Mouse (Mus musculus) embryonic facial prominence, embryonic 14.5 days (tissue): Measurements from ENCODE around the gene Hoxa5. TPM values are rescaled to one million over a fixed set of nuclear protein-coding genes. Genes with fewer than 3 reads are reported as not detected.

ENCODE experiments used
- ATAC-seq: fragments of 200-750 bp; cut with Nextera tagmentation; 2 replicates; pipeline ENCODE4 v1.8.0; 2017; ENCODE audit warnings: low read depth, moderate number of reproducible peaks, moderate TSS enrichment
- DNase-seq: peaks from one replicate; pipeline ENCODE4 v3.0.0-alpha.2; 2015; ENCODE audit warnings: low spot score
- H3K27ac ChIP-seq: fragments of 300-500 bp; sonication (generic); replicated peaks from 2 replicates; pipeline ENCODE4 v1.5.1; 2014; ENCODE audit warnings: low read depth, mild to moderate bottlenecking, low read length, moderate library complexity
- H3K27me3 ChIP-seq: fragments of 300-500 bp; sonication (generic); replicated peaks from 2 replicates; pipeline ENCODE4 v1.6.1; 2014; ENCODE audit warnings: low read length; ENCODE audit not compliant: control insufficient read depth, insufficient read depth
- H3K36me3 ChIP-seq: fragments of 300-500 bp; sonication (generic); 2 replicates; pipeline ENCODE4 v1.6.1; 2014; ENCODE audit warnings: low read length, mixed read lengths; ENCODE audit not compliant: control insufficient read depth, insufficient read depth
- H3K4me1 ChIP-seq: fragments of 300-500 bp; sonication (generic); 2 replicates; pipeline ENCODE4 v1.6.1; 2014; ENCODE audit warnings: antibody characterized with exemption, low read length; ENCODE audit not compliant: control insufficient read depth, insufficient read depth
- H3K4me2 ChIP-seq: fragments of 300-500 bp; sonication (generic); 2 replicates; pipeline ENCODE4 v1.6.1; 2014; ENCODE audit warnings: low read depth, mild to moderate bottlenecking, low read length, moderate library complexity, mixed read lengths
- H3K4me3 ChIP-seq: fragments of 300-500 bp; sonication (generic); 2 replicates; pipeline ENCODE4 v1.5.1; 2014; ENCODE audit warnings: low read depth, mild to moderate bottlenecking, low read length
- H3K9ac ChIP-seq: fragments of 300-500 bp; sonication (generic); 2 replicates; pipeline ENCODE4 v1.6.1; 2014; ENCODE audit warnings: low read depth, mild to moderate bottlenecking, low read length, moderate library complexity, mixed read lengths
- H3K9me3 ChIP-seq: fragments of 300-500 bp; sonication (generic); 2 replicates; pipeline ENCODE4 v1.6.1; 2016; ENCODE audit warnings: low read length; ENCODE audit not compliant: control insufficient read depth
- WGBS: fragments of 180-500 bp; shearing (Covaris S2); extraction: QIAGEN DNeasy Blood & Tissue Kit; methylation state at CpG from one replicate; pipeline ENCODE4 v1.1.7; 2014; 5-methylcytosine and 5-hydroxymethylcytosine counted together
- polyA plus RNA-seq: library from polyadenylated mRNA; unstranded; fragments of >200 nt; fragmentation: Nextera tagmentation; extraction: Ambion mirVana; gene quantifications from 2 replicates; pipeline ENCODE4 v1.2.1, GENCODE M21; 2014

Hoxa5 gene
- polyA plus RNA-seq, 1 experiment from 2014 or later = 2.4 TPM

DNA sequence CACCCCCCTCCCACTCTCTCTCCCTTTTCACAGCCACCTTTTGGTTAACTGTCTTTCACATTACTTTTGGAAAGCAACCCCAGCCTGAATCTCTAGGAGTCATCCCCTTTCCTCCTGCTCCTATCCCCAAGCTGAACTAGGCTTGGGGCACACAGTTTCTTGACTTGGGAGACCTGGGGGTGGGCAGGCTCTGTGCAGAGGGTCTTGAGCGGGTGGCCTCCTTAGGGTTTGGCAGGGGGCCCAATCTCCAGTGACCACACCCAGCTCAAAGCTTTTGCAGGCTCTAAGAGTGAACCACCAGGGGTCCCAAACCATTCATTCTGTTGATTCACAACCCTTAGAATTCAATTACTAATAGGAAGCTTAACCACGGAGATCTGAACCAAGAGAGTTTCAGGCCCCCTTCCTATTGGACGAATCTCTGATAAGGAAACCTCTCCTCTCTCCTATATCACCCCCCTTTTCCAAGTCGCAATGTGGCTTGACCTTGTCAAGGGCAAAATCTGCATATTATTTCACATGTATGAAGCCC is 38.5 kb upstream of the Hoxa5 start:
- no peak for ATAC-seq
- 3% methylated on average over 4 of the region's 4 CpGs for WGBS
- Histone ChIP-seq H3K4me3 (no peak overlapping the region), H3K9ac (no peak overlapping the region), H3K9me3 (no peaks in the 10 kb centered on the region), H3K36me3 (no peaks in the 10 kb centered on the region), H3K27me3 (peaks cover 98% of the 10 kb centered on the region), H3K4me1 (no peaks in the 10 kb centered on the region), H3K4me2 (no peak overlapping the region), H3K27ac (no peak overlapping the region)
- no peak for DNase-seq

DNA sequence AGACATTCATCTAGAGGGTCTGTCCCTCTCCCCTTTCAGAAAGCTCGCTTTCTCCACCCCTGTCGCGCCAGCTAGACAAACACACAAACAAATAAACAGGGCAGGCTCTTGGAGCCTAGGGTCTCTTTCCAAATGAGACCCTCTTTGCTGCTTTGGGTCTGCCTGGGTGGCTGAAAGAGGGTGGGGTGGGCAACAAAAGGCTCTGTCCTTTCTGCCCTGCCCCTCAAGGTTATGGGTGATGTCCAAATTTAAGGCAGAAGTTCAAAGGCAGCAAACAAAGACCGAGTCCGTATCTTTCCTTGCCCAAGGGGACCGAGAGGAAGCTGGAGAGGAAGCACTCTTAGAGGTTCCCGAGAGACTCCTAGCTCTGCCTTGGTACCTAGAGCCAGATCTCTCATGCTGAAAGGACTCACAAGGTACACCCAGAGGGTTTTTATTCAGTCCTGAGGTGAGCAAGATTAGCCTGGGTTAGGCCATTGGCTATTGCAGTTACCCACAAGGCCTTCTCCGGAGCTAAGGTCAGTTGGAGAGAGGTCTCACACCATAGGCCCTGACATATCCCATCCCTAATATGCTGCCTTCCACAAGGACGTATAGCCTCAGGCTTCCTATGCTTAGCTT is 36.7 kb upstream of the Hoxa5 start:
- DNase-seq (no peak), ATAC-seq (no peak)
- Histone ChIP-seq H3K9me3 (no peaks in the 10 kb centered on the region), H3K4me3 (no peak overlapping the region), H3K36me3 (no peaks in the 10 kb centered on the region), H3K4me1 (no peaks in the 10 kb centered on the region), H3K4me2 (no peak overlapping the region), H3K27me3 (peaks cover 98% of the 10 kb centered on the region), H3K9ac (no peak overlapping the region), H3K27ac (no peak overlapping the region)
- WGBS = 6% methylated on average over 9 of the region's 9 CpGs

DNA sequence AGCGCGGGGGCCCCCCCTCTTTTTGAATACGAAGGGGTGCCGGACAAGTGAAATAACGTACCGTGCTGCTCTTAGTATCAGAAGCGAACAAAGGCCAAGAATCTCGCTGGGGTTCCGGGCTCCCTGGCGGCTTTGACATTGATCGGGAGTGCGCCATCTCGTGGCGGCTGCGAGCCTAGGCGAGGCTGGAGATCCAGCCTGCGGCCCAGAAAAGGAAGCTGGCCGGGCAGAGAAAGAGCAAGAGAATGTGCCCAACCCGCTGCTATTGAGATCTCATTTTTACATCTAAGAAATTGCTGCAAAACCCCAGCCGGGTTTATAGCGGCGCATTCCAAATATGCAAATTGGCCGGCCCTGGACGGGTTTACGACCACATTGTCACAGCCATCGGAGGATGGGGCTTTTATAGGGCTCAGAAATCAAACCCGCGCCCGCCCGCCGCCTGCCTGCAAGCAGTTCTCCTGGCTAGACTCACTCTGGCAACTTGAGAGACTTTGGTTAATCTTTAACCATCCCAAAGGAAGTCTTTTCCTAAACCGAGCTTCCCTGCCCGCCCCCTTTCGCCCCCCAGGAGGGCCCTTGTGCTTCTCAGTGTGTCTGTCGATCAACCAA is 36.1 kb upstream of the Hoxa5 start, which contains the start of gene Hoxa10:
TSS of gene Hoxa10 (minus strand) at position 466 of the 612 bp plus-strand sequence.
- Histone ChIP-seq H3K27ac (no peak within 1 kb of the TSS), H3K36me3 (no peaks in the 10 kb centered on the region), H3K9me3 (no peaks in the 10 kb centered on the region), H3K9ac (no peak within 1 kb of the TSS), H3K4me2 (peak within 1 kb of the TSS; percentile 23; the same call in 1 of the 2 replicates), H3K4me1 (no peaks in the 10 kb centered on the region), H3K27me3 (peaks cover 98% of the 10 kb centered on the region), H3K4me3 (peak within 1 kb of the TSS; percentile 18; the same call in 1 of the 2 replicates)
- 1% methylated on average over 35 of the region's 35 CpGs for WGBS
- ATAC-seq (peak; percentile 70; the same call in 1 of the 2 replicates), DNase-seq (peak; percentile 81)

DNA sequence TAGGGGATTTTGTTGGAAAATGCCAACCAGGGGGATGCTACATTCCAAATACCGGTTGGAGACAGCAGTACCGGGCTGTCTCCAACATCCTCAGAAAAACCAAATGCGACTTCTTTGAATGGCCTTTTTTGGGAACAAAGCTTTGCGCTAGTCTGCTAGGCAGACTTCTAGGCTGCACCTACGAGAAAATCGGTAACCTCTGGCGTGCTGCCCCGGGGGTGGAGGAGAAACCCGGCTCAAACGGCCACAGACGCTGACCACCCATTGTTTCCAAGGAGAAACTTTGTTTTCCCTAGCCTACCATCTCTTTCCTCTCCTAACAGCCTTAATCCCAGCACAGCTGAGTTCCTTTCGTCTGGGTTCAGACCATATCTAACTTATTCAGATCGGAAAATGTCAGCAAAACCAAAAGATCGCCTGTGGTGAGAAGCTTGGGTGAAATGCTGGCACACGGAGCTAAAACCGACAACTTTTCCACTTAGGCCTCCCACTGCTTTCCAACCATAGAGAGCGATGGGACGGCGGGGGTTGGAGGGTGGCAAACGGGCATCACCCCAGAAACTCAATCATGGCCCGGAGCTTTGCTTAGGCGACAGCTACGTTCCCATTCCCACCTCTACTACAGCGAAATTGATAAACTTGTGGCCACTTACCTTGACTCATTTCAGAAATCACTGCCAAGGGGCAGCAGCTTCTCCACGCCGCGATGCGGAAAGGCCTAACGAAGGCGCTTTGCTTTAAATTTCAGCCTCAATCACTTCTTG is 35.4 kb upstream of the Hoxa5 start:
- DNase-seq (no peak), ATAC-seq (no peak)
- Histone ChIP-seq H3K9ac (no peak overlapping the region), H3K4me2 (peak overlapping the region; percentile 23; the same call in 1 of the 2 replicates), H3K27ac (no peak overlapping the region), H3K27me3 (peaks cover 98% of the 10 kb centered on the region), H3K4me3 (peak overlapping the region; percentile 18; the same call in 1 of the 2 replicates), H3K36me3 (no peaks in the 10 kb centered on the region), H3K9me3 (no peaks in the 10 kb centered on the region), H3K4me1 (no peaks in the 10 kb centered on the region)
- 1% methylated on average over 30 of the region's 30 CpGs for WGBS

DNA sequence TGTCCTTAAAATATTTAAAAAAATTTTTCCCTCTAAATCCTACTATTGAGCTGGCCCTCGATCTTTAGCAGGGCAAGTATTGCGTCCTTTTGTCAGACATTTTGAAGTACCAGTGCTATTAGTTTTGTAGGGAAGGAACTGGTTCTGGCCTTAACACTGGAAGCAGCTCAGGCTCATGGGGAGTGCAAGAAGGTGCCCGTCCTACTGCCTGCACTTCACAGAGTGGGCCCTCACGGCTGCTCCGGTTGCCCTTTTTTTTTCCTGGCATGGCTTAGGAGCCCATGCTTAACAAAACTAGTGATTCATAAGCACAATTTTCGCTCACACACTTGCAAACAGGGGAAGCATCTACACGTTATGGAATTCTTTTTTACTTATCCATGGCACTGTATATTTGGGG is 34.6 kb upstream of the Hoxa5 start:
- no peak overlapping the region for H3K4me2 ChIP-seq
- no peak for DNase-seq

DNA sequence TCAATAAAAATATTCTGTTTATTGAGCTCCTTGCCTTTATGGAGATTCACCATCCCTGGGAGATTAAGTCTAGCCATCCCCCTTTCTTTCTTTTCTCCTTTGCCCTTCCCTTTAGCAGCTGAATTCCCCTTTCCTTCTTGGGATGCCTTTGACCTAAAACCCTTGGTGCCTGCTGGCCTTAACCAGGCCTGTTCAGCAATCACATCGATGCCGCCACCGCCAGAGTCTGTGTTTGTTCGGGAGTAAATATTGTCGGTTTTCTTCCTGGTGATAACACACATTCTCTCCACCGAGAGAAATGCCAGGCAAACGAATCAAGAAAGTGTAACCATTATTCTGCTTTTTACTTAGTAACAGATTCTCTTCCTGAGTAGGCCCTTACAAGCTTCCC is 33.8 kb upstream of the Hoxa5 start:
- 3% methylated on average over 7 of the region's 7 CpGs for WGBS
- DNase-seq = no peak

More for the DNA sequence above, 34.6 kb upstream of the Hoxa5 start:
- ATAC-seq = no peak
- no peaks in the 10 kb centered on the region for H3K4me1 ChIP-seq
- no peaks in the 10 kb centered on the region for H3K36me3 ChIP-seq
- WGBS = 4% methylated on average over 7 of the region's 7 CpGs
- H3K9me3 ChIP-seq = no peaks in the 10 kb centered on the region
- peaks cover 98% of the 10 kb centered on the region for H3K27me3 ChIP-seq
- no peak overlapping the region for H3K27ac ChIP-seq
- no peak overlapping the region for H3K9ac ChIP-seq
- H3K4me3 ChIP-seq = no peak overlapping the region

DNA sequence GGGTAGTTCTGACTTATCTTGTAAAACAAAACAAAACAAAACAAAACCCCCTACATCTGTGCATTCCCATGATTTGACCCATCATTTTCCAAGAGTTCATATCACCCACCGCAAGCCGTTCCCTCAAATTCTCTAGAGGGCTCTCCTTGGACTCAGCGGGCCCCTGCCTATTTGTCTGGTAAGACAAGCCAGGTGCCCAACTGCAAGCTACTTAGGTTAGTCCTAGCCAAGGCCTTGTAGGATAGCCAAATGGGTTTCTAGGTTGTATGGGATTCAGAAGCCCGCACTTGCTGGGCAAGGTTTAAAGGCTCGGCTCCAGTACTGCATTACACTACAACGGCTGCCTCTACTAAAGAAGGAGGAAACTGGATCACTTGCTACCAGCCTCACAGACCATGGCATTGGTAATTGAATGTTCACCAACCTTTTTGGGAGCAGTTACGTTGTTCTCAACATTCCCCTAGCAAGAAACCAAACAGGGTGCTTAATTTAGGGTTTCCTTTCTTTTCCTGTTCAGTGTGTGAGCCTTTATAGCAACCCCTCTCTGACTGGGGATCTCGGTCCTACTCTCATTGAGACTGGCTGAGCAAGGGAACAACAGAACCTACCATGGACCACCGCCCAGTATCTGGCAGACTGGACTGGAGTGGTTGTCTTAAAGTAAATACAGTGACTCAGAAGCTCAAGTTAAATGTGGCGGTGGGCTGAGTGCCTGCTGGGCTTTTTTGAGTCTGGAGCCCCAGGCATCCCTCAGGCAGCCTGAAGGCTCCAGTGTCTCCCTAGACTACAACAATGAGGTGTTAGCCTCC is 33.2 kb upstream of the Hoxa5 start:
- WGBS = 10% methylated on average over 10 of the region's 10 CpGs
- Histone ChIP-seq H3K9ac (no peak overlapping the region), H3K27ac (no peak overlapping the region), H3K4me3 (no peak overlapping the region), H3K27me3 (peaks cover 98% of the 10 kb centered on the region), H3K36me3 (no peaks in the 10 kb centered on the region), H3K4me1 (no peaks in the 10 kb centered on the region), H3K9me3 (no peaks in the 10 kb centered on the region), H3K4me2 (no peak overlapping the region)
- ATAC-seq (no peak), DNase-seq (no peak)

More for the DNA sequence above, 33.8 kb upstream of the Hoxa5 start:
- Histone ChIP-seq H3K27me3 (peaks cover 98% of the 10 kb centered on the region), H3K36me3 (no peaks in the 10 kb centered on the region), H3K4me1 (no peaks in the 10 kb centered on the region), H3K27ac (no peak overlapping the region), H3K4me3 (no peak overlapping the region), H3K4me2 (no peak overlapping the region), H3K9me3 (no peaks in the 10 kb centered on the region), H3K9ac (no peak overlapping the region)
- ATAC-seq = no peak

DNA sequence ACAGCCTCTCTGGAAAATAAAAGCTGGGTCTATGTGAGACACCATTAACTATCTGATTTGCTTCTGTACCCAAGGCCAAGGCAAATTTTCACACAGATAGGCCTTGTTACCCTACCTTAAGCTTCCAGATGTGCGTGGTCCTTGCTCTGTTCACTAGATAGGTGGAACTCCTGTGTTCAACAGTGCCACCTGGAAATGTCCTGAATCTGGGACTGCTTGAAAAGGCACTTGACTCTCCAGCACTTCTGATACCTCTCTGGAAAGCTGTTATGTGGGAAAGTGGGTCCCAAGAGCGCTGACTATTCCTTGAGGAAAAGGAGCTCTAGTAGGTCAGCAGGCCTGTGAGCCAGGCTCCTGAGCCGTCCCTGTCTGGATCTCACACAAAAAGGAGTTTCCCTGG is 32.4 kb upstream of the Hoxa5 start:
- 12% methylated on average over 3 of the region's 3 CpGs for WGBS
- H3K4me2 ChIP-seq = no peak overlapping the region
- no peak overlapping the region for H3K27ac ChIP-seq
- no peaks in the 10 kb centered on the region for H3K9me3 ChIP-seq
- peaks cover 99% of the 10 kb centered on the region for H3K27me3 ChIP-seq
- ATAC-seq (no peak), DNase-seq (no peak)
- H3K4me3 ChIP-seq = no peak overlapping the region
- H3K9ac ChIP-seq = no peak overlapping the region
- no peaks in the 10 kb centered on the region for H3K36me3 ChIP-seq
- no peaks in the 10 kb centered on the region for H3K4me1 ChIP-seq
